ENCODE assay signal across 18 mouse cellular contexts in genomic region chr1:138822985-138823322, GRCm38 (mm10). TPM values are rescaled to one million over a fixed set of nuclear protein-coding genes. Genes with fewer than 3 reads are reported as not detected.
A peak's percentile ranks its signal among the peaks of the same experiment; 100 is the strongest.
DNase-seq lines count a peak whose midpoint lies in the region; ATAC-seq lines count a peak whose summit lies in the region.
"Had no signal": no experiment of that assay in that cellular context is flagged by ENCODE, and none has a peak within 500 bp of the region (broad histone marks: within the 10 kb centered on the region; RNA-seq: fewer than 3 reads in every experiment).

No protein-coding gene starts in this region.

- ATAC-seq in forebrain, embryonic 11.5 days (replicated peaks; ENCODE audit: low FRiP score) = 0 out of 2 replicates have a peak, but pooled peaks have one; percentile 36
- no peak for ATAC-seq in forebrain, embryonic 12.5 days (ENCODE audit: low FRiP score)
- ATAC-seq in liver, embryonic 12.5 days = peak; percentile 27; the same call in 1 of the 2 replicates
- peak; percentile 25 for ATAC-seq in granulocyte monocyte progenitor cell, adult 5-6 weeks (replicated peaks; ENCODE audit: poor library complexity, severe bottlenecking)
- ATAC-seq in midbrain, embryonic 15.5 days (replicated peaks) = peak; percentile 56
- ATAC-seq: intestine, embryonic 16.5 days had no signal

- no peaks in the 10 kb centered on the region for H3K9me3 ChIP-seq in forebrain, embryonic 11.5 days (ENCODE audit: control insufficient read depth, low read length)
- no peaks in the 10 kb centered on the region for H3K9me3 ChIP-seq in forebrain, embryonic 12.5 days
- H3K9me3 ChIP-seq in liver, embryonic 12.5 days (replicated peaks) = no peaks in the 10 kb centered on the region
- H3K9me3 ChIP-seq in midbrain, embryonic 15.5 days = no peaks in the 10 kb centered on the region
- H3K9me3 ChIP-seq: heart, embryonic 15.5 days; hindbrain, embryonic 10.5 days; liver, embryonic 15.5 days; neural tube, embryonic 12.5 days had no signal

- WGBS in forebrain, embryonic 11.5 days = 95% methylated on average over 1 of the region's 1 CpGs
- WGBS in forebrain, embryonic 12.5 days = 94% methylated on average over 1 of the region's 1 CpGs
- WGBS in liver, embryonic 12.5 days (ENCODE audit: insufficient replicate concordance) = 74% methylated on average over 1 of the region's 1 CpGs
- 86% methylated on average over 1 of the region's 1 CpGs for WGBS in midbrain, embryonic 15.5 days

- no peak for DNase-seq in forebrain, embryonic 11.5 days (ENCODE audit: low spot score)
- no peak for DNase-seq in liver
- no peak for DNase-seq in lung, postnatal 14 days
- DNase-seq in MN1 (ENCODE audit: low spot score) = no peak
- DNase-seq: kidney, postnatal 25 days; thymus, adult 2 months had no signal

- no peak overlapping the region for H3K9ac ChIP-seq in forebrain, embryonic 11.5 days (ENCODE audit: low read length)
- H3K9ac ChIP-seq in forebrain, embryonic 12.5 days = no peak overlapping the region
- H3K9ac ChIP-seq in liver, embryonic 12.5 days = no peak overlapping the region
- no peak overlapping the region for H3K9ac ChIP-seq in midbrain, embryonic 15.5 days
- H3K9ac ChIP-seq: heart, embryonic 15.5 days; liver, embryonic 15.5 days; neural tube, embryonic 12.5 days had no signal

- no peaks in the 10 kb centered on the region for H3K4me1 ChIP-seq in forebrain, embryonic 11.5 days (replicated peaks; ENCODE audit: control insufficient read depth, insufficient read depth, low read length)
- no peaks in the 10 kb centered on the region for H3K4me1 ChIP-seq in forebrain, embryonic 12.5 days
- no peaks in the 10 kb centered on the region for H3K4me1 ChIP-seq in liver, embryonic 12.5 days
- 0 out of 2 replicates have a peak, but pooled peaks cover 2% of the 10 kb centered on the region for H3K4me1 ChIP-seq in midbrain, embryonic 15.5 days
- H3K4me1 ChIP-seq: heart, embryonic 15.5 days; hindbrain, embryonic 10.5 days; liver, embryonic 15.5 days; neural tube, embryonic 12.5 days had no signal

- no peak overlapping the region for H3K4me3 ChIP-seq in forebrain, embryonic 11.5 days (ENCODE audit: low read depth, low read length)
- no peak overlapping the region for H3K4me3 ChIP-seq in forebrain, embryonic 12.5 days (replicated peaks)
- no peak overlapping the region for H3K4me3 ChIP-seq in liver, embryonic 12.5 days
- no peak overlapping the region for H3K4me3 ChIP-seq in midbrain, embryonic 15.5 days
- H3K4me3 ChIP-seq: heart, embryonic 15.5 days; hindbrain, embryonic 10.5 days; liver, embryonic 15.5 days; neural tube, embryonic 12.5 days had no signal

- H3K4me2 ChIP-seq in forebrain, embryonic 11.5 days (ENCODE audit: low read depth, low read length, severe bottlenecking) = no peak overlapping the region
- no peak overlapping the region for H3K4me2 ChIP-seq in forebrain, embryonic 12.5 days
- H3K4me2 ChIP-seq in liver, embryonic 12.5 days = no peak overlapping the region
- H3K4me2 ChIP-seq in midbrain, embryonic 15.5 days = no peak overlapping the region
- H3K4me2 ChIP-seq: heart, embryonic 15.5 days; liver, embryonic 15.5 days; neural tube, embryonic 12.5 days had no signal

- no peaks in the 10 kb centered on the region for H3K36me3 ChIP-seq in forebrain, embryonic 11.5 days (ENCODE audit: control insufficient read depth, insufficient read depth, low read length)
- no peaks in the 10 kb centered on the region for H3K36me3 ChIP-seq in forebrain, embryonic 12.5 days (replicated peaks)
- no peaks in the 10 kb centered on the region for H3K36me3 ChIP-seq in liver, embryonic 12.5 days
- H3K36me3 ChIP-seq in midbrain, embryonic 15.5 days (replicated peaks) = no peaks in the 10 kb centered on the region
- H3K36me3 ChIP-seq: heart, embryonic 15.5 days; hindbrain, embryonic 10.5 days; liver, embryonic 15.5 days; neural tube, embryonic 12.5 days had no signal

- H3K27me3 ChIP-seq in forebrain, embryonic 11.5 days (ENCODE audit: control insufficient read depth, insufficient read depth, low read length) = no peaks in the 10 kb centered on the region
- H3K27me3 ChIP-seq in forebrain, embryonic 12.5 days = no peaks in the 10 kb centered on the region
- H3K27me3 ChIP-seq in liver, embryonic 12.5 days (replicated peaks) = no peaks in the 10 kb centered on the region
- no peaks in the 10 kb centered on the region for H3K27me3 ChIP-seq in midbrain, embryonic 15.5 days (replicated peaks)
- H3K27me3 ChIP-seq: heart, embryonic 15.5 days; liver, embryonic 15.5 days; neural tube, embryonic 12.5 days had no signal

- H3K27ac ChIP-seq in forebrain, embryonic 11.5 days (ENCODE audit: low read depth, low read length) = no peak overlapping the region
- no peak overlapping the region for H3K27ac ChIP-seq in forebrain, embryonic 12.5 days
- H3K27ac ChIP-seq in liver, embryonic 12.5 days = no peak overlapping the region
- H3K27ac ChIP-seq in midbrain, embryonic 15.5 days = peak overlapping the region; percentile 6; the same call in 1 of the 2 replicates
- H3K27ac ChIP-seq: heart, embryonic 15.5 days; hindbrain, embryonic 10.5 days; liver, embryonic 15.5 days; neural tube, embryonic 12.5 days had no signal

RNA-seq across cellular contexts. Expression of gene Lhx9, which starts 25.4 kb away (rescaled TPM):
- 34.3 and 35.3 TPM in 2 replicates for polyA plus RNA-seq in forebrain, embryonic 11.5 days (2014; fragmentation: Nextera tagmentation; extraction: Ambion mirVana)
- 37.2 and 44.5 TPM in 2 replicates for polyA plus RNA-seq in forebrain, embryonic 12.5 days (2016; fragmentation: Nextera tagmentation; extraction: Ambion mirVana)
- 0.54 and 0.80 TPM in 2 replicates for polyA plus RNA-seq in liver, embryonic 12.5 days (2016; fragmentation: Nextera tagmentation; extraction: Ambion mirVana)
- not detected in 2 replicates for total RNA-seq in granulocyte monocyte progenitor cell, adult 5-6 weeks (2014; fragmentation: Nextera tagmentation)
- not detected in 2 replicates for total RNA-seq in granulocyte monocyte progenitor cell, adult 5-6 weeks (2017)
- polyA plus RNA-seq in midbrain, embryonic 15.5 days (2015; fragmentation: Nextera tagmentation; extraction: Ambion mirVana) = 124 and 139 TPM in 2 replicates
- total RNA-seq: adrenal gland, adult 18-20 months; gastrocnemius, postnatal 4 days had no signal
- polyA plus RNA-seq: small intestine, adult 2 months had no signal

RNA-seq across cellular contexts. Expression of gene 2310009B15Rik, which starts 33.7 kb away (rescaled TPM):
- polyA plus RNA-seq in forebrain, embryonic 11.5 days (2014; fragmentation: Nextera tagmentation; extraction: Ambion mirVana) = 44.3 and 47.7 TPM in 2 replicates
- 55.5 and 61.9 TPM in 2 replicates for polyA plus RNA-seq in forebrain, embryonic 12.5 days (2016; fragmentation: Nextera tagmentation; extraction: Ambion mirVana)
- 19.1 and 20.4 TPM in 2 replicates for polyA plus RNA-seq in liver, embryonic 12.5 days (2016; fragmentation: Nextera tagmentation; extraction: Ambion mirVana)
- total RNA-seq in granulocyte monocyte progenitor cell, adult 5-6 weeks (2014; fragmentation: Nextera tagmentation) = 13.2 and 22.3 TPM in 2 replicates
- 10.2 and 15.2 TPM in 2 replicates for total RNA-seq in granulocyte monocyte progenitor cell, adult 5-6 weeks (2017)
- polyA plus RNA-seq in midbrain, embryonic 15.5 days (2015; fragmentation: Nextera tagmentation; extraction: Ambion mirVana) = 33.6 and 37.6 TPM in 2 replicates

Comparison
In these comparisons a context has a peak if more than half of its experiments do, and no peak if none do; other contexts are left out.
1. RNA of gene Lhx9, which starts 25.4 kb away (polyA plus RNA-seq): 124 to 139 TPM in midbrain, embryonic 15.5 days, 37.2 to 44.5 TPM in forebrain, embryonic 12.5 days and 34.3 to 35.3 TPM in forebrain, embryonic 11.5 days; 0.54 to 0.80 TPM in liver, embryonic 12.5 days; every median in the first group is over 10 times any median in the second.